Mouse (Mus musculus) mouse embryonic stem cell (cell line): ENCODE results near the gene Csrp1.

ENCODE experiments used
- in situ Hi-C, 2 experiments: fragments of 300-500 bp; cut with MboI; formaldehyde crosslinking; loops; 1 replicate in 1 of 2; 3 replicates in 1 of 2; pipeline ENCODE4 v1.14.3; 2019 to 2020; ENCODE audit warnings: low sequenced_read_pairs in 2 of 2, low pct_unique_long_range_greater_than_20kb in 1 of 2, mixed read lengths in 1 of 2; ENCODE audit not compliant: unreplicated experiment in 1 of 2

Csrp1 gene

GRCm38 (mm10) chr1:135690784-135691416 lies 29.0 kb upstream of the Csrp1 start:
- in situ Hi-C loops = loop anchor here in 1 of 2 experiments (25.0 kb wide), 1 partner anchor 504 kb away; no protein-coding TSS in a partner anchor

GRCm38 (mm10) chr1:135691417-135691815 lies 28.4 kb upstream of the Csrp1 start:
- in situ Hi-C loops = loop anchor here in 1 of 2 experiments (25.0 kb wide), 1 partner anchor 504 kb away; no protein-coding TSS in a partner anchor

- in situ Hi-C loops = loop anchor here in 1 of 2 experiments (25.0 kb wide), 1 partner anchor 507 kb away; no protein-coding TSS in a partner anchor
Observed at GRCm38 (mm10) chr1:135694181-135694580, 25.7 kb upstream of the Csrp1 start.

GRCm38 (mm10) chr1:135697462-135697861 lies 22.4 kb upstream of the Csrp1 start:
- in situ Hi-C loops = loop anchor here in 1 of 2 experiments (25.0 kb wide), 1 partner anchor 510 kb away; no protein-coding TSS in a partner anchor

- in situ Hi-C loops = loop anchor here in 1 of 2 experiments (25.0 kb wide), 1 partner anchor 511 kb away; no protein-coding TSS in a partner anchor
Observed at GRCm38 (mm10) chr1:135698046-135698445, 21.8 kb upstream of the Csrp1 start.

- in situ Hi-C loops = loop anchor here in 1 of 2 experiments (25.0 kb wide), 1 partner anchor 511 kb away; no protein-coding TSS in a partner anchor
Observed at GRCm38 (mm10) chr1:135698451-135698921, 21.4 kb upstream of the Csrp1 start.

- in situ Hi-C loops = loop anchor here in 1 of 2 experiments (25.0 kb wide), 1 partner anchor 512 kb away; no protein-coding TSS in a partner anchor
Observed at GRCm38 (mm10) chr1:135698996-135699705, 20.7 kb upstream of the Csrp1 start.

GRCm38 (mm10) chr1:135699892-135700291 lies 20.0 kb upstream of the Csrp1 start:
- in situ Hi-C loops = loop anchor here in 1 of 2 experiments (25.0 kb wide), 1 partner anchor 513 kb away; no protein-coding TSS in a partner anchor

- in situ Hi-C loops = no loop called here
Observed at GRCm38 (mm10) chr1:135700605-135701004, 19.3 kb upstream of the Csrp1 start.

GRCm38 (mm10) chr1:135701314-135701713 lies 18.5 kb upstream of the Csrp1 start:
- in situ Hi-C loops = no loop called here

- in situ Hi-C loops = no loop called here
Observed at GRCm38 (mm10) chr1:135702722-135703121, 17.1 kb upstream of the Csrp1 start.

GRCm38 (mm10) chr1:135704317-135704821 lies 15.5 kb upstream of the Csrp1 start:
- in situ Hi-C loops = no loop called here

- in situ Hi-C loops = no loop called here
Observed at GRCm38 (mm10) chr1:135708369-135708768, 11.5 kb upstream of the Csrp1 start.

- in situ Hi-C loops = no loop called here
Observed at GRCm38 (mm10) chr1:135711126-135711525, 8.7 kb upstream of the Csrp1 start.

GRCm38 (mm10) chr1:135714028-135714815 lies 5.6 kb upstream of the Csrp1 start:
- in situ Hi-C loops = no loop called here

GRCm38 (mm10) chr1:135714901-135715609 lies 4.8 kb upstream of the Csrp1 start:
- in situ Hi-C loops = loop anchor here in 1 of 2 experiments (5.0 kb wide), 1 partner anchor 37 kb away; no protein-coding TSS in a partner anchor

GRCm38 (mm10) chr1:135719486-135719885 lies 375 bp upstream of the Csrp1 start:
- in situ Hi-C loops = loop anchor here in 1 of 2 experiments (5.0 kb wide), 1 partner anchor 33 kb away; no protein-coding TSS in a partner anchor
